Mouse (Mus musculus) heart, postnatal 14 days (tissue): Measurements from ENCODE around the gene Bloc1s4. TPM values are rescaled to one million over a fixed set of nuclear protein-coding genes. Genes with fewer than 3 reads are reported as not detected.

Experiments used
- total RNA-seq, 2 experiments: library from RNA; stranded (reverse); gene quantifications; 2 replicates each; pipeline ENCODE4 v1.2.3; 2021

Gene Bloc1s4
- total RNA-seq, 2 experiments from 2014 or later: 11.9 to 12.2 TPM

Other genes starting within 250 kb of the Bloc1s4 start
- 10 to 100 TPM; 14.5 to 17.0 TPM for gene Tbc1d14, start 155.4 kb downstream of the Bloc1s4 start, total RNA-seq
- 10 to 100 TPM; 88.3 to 89.1 TPM for gene D5Ertd579e, start 52.6 kb downstream of the Bloc1s4 start, total RNA-seq
- gene Mrfap1, start 48.1 kb upstream of the Bloc1s4 start, total RNA-seq: 100 to 1,000 TPM; 270 to 275 TPM
- 10 to 100 TPM; 12.9 to 14.4 TPM for gene Man2b2, start 82.0 kb upstream of the Bloc1s4 start, total RNA-seq
- gene Ppp2r2c, start 119.9 kb upstream of the Bloc1s4 start, total RNA-seq: under 1 TPM; 0.10 to 0.12 TPM
- 10 to 100 TPM; 51.6 to 52.8 TPM for gene Wfs1, start 240.6 kb upstream of the Bloc1s4 start, total RNA-seq